Mouse (Mus musculus) c-Kit-positive CD71-negative TER-119-negative erythroid progenitor cells, embryonic 14.5 days (primary cell): Measurements from ENCODE around the gene Gast.
A peak's percentile ranks its signal among the peaks of the same experiment; 100 is the strongest.
"Not testable (repeated sequence)": the region's sequence is repeated elsewhere in the genome, so short reads cannot be mapped to it uniquely, and the experiment has no call there.

ENCODE experiments used
- DNase-seq: peaks from one replicate; pipeline ENCODE4 v3.0.0-alpha.2; 2013; ENCODE audit warnings: low read depth

Gast gene

DNA sequence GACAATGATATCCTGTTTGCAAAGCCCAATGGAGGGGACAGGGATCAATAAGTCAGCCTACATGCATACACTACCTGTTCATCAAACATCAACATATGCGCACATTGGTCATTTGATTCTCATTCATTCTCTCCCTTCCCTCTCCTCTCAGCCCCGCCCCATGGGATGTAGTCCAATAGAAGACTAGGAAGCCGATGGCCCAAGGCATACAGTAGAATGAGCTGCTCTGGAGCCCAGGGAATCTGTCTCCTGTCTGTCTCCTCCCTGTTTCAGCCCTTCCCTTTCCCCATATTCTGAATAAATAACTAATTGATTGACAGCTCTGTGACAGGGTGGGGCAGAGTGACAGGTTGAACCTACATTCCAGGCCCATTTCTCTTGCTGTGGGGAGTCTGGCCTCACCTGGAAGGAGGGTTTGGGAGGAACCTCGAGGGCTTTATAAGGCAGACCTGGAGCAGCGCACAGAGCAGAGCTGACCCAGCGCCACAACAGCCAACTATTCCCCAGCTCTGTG is at the start of gene Gast:
Gast (plus strand) TSS at position 464 of the 514 bp plus-strand sequence.
- no peak for DNase-seq

- no peak for DNase-seq
Measured at GRCm38 (mm10) chr11:100284988-100285387, 49.2 kb upstream of the Gast start.

GRCm38 (mm10) chr11:100287024-100287423 is 47.2 kb upstream of the Gast start:
- no peak for DNase-seq

GRCm38 (mm10) chr11:100288942-100289341 is 45.3 kb upstream of the Gast start:
- DNase-seq, result no peak

- DNase-seq, result no peak
Measured at GRCm38 (mm10) chr11:100290235-100290634, 44.0 kb upstream of the Gast start.

DNA sequence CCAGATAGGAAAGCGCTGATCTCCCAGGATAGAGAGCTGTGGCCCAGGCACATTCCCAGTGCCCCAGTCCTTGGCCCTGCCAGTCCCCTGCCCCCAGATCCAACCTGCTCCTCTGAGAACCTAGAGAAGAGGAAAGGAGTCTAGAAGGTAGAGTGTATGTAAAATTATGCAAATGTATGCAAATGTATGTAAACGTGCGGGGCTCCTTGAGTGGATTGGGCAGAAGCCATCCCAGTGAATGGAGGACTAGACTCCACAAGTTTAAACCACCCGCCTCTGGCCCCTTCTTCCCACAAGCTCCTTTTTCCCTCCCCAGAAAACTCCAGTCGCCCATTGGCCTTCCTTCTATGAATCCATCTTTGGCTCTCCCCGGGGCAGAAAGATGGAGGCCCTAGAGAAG is 41.3 kb upstream of the Gast start:
- DNase-seq, result no peak

DNA sequence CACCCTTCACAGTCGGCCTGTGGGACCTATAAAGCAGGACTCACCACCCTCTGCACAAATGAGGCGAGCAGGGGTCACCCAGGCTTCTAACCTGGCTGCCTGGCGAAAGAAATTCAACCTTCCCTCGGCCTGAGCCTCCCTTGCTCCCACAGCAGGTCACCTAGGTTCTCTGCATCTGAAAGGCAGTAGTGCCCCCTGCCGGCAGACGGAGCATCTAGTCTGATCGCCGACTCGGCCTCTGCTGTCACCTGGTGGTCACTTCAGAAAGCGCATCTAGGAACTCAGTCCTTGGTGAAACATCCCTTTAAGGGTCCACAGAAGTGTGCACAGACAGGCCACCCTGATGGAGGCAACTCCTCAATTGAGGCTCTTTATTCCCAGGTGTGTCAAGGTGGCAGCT is 38.9 kb upstream of the Gast start:
- peak; percentile 74 for DNase-seq

- no peak for DNase-seq
Measured at GRCm38 (mm10) chr11:100297801-100298200, 36.4 kb upstream of the Gast start.

DNA sequence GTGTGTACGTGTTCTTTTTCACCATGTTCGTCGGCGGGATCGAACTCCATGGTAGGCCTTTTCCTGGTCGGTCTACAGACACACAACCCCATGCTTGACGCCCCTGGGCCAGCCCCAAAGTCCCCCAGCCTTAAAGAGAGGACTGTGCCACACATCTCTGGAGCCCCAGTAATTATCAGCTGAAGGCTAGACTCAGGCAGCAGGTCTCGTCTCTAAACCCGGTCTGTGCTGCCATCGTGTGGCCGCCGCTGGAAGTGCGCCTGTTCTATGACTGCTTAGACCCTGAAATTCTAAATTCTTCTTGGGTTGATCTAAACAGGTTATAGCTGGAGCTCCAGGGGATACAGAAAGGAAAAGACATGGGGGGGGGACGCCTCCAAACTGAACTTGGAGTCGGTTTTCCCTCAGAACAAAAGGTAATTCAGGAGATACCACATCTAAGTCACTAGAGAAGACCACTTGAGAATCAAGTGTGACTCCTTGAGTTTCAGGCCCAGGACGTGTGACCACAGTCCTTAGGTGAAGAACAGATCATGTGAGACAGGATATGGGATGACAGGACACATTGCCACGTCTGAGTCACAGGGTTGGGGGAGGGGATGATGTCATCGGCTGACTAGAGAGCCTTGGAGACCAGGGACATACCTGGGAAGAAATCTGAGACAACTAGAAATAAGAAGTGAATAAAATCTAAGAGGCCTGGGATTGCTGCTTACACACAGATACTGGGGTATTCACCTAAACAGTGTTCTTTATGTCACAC is 35.8 kb upstream of the Gast start:
- peak; percentile 67 for DNase-seq

DNA sequence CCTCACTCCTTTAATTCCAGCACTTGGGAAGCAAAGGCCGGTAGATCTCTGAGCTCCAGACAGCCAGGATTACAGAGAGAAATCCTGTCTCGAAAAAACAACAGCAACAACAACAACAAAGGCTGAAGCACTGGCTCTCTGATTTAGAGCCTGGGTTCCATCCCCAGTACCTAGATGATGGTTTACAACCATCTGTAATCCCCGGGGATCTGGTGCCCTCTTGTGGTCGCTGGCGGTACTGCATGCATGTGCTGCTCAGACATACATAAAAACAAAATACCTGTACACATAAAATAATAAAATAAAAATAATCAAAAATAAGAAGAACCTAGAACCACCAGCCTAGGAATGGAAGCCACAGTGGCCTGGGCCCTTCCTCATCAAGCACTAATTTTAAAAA is 33.9 kb upstream of the Gast start:
- DNase-seq, result no peak

DNA sequence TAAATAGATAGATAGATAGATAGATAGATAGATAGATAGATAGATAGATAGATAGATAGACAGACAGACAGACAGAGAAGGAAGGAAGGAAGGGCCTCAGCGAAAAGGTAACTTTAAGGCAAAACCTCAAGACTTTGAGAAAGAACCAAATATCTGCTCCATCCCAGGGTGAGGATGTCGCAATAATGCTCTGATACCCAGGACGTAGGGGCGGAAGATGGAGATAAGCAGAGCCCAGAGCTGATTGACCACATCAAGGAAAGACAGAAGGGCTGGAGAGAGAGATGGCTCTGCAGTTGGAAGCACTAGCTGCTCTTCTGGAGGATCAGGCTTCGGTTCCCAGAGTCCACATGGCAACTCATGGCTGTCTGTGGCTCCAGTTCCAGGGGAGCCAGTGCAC is 32.9 kb upstream of the Gast start:
- no peak for DNase-seq

DNA sequence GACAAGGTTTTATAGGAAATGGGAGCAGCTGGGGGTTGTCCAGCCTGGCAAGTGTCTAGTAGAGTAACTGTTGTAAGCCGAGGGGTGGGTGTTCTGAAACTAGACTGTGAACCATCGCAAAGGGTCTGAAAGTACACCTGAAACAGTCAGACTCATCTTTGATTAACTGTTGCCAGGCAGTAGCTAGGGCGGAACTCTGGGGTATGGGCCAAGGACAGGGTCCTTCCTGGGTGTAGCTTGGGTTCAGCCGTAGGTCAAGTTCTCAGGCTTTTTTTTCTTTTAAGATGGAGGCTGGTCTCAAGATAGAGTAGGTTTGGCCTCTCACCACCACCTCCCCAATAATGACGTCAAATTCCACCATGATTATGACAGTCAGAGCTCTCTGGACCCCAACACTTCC is 26.3 kb upstream of the Gast start:
- no peak for DNase-seq

DNA sequence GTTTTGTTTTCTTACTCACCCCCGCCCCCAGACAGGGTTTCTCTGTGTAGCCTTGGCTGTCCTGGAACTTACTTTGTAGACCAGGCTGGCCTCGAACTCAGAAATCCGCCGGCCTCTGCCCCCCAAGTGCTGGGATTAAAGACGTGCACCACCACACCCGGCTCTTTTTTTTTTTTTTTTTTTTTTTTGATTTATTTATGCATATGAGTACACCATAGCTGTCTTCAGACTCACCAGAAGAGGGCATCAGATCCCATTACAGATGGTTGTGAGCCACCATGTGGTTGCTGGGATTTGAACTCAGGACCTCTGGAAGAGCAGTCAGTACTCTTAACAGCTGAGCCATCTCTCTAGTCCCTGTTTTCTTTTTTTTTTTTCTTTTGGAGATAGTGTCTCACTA is 25.5 kb upstream of the Gast start:
- DNase-seq, result not testable (repeated sequence)

DNA sequence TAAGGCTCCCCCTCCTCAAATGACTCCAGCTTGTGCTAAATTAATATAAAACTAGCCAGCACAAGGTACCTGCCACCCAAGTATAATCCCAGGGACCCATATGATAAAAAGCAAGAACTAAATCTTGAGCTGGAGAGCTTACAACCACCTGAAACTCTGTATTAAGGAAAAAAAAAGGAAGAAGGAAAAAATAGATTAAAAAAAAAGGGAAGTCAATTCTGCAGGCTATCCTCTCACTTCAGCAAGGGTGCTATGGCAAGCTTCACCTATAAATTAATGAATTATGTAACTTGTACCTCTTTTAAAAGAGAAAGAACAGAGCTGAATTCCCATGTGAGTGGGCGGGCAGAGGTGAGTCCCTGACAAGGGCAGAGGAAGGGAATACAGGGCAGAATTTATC is 22.6 kb upstream of the Gast start:
- no peak for DNase-seq

- DNase-seq, result no peak
Measured at GRCm38 (mm10) chr11:100312096-100312679, 22.0 kb upstream of the Gast start.

- DNase-seq, result no peak
Measured at GRCm38 (mm10) chr11:100313424-100313823, 20.8 kb upstream of the Gast start.

- DNase-seq, result no peak
Measured at GRCm38 (mm10) chr11:100315439-100315838, 18.8 kb upstream of the Gast start.

DNA sequence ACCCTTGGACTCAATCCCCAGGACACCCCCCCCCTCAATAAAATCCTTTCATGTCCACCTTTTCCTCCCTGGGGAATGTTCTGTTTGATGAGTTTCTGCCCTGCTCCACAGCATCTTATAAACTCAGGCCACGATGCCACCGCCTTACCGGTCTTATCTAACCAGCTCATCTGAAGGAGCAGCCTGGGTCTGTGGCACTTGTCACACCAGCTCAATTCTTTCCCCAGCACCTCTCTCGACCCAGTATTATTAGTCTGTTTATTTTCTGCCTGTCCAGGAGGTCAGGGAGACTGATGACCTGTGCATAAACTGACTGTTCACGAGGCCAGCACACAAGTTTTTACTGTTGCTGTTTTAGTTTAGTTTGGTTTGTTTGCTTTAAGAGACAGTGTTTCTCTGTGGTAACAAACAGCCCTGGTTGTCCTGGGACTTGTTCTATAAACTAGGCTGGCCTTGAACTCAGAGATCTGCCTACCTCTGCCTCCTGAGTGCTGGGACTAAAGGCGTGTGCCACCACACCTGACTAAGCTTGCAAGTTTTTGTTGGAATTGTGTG is 16.3 kb upstream of the Gast start:
- no peak for DNase-seq

DNA sequence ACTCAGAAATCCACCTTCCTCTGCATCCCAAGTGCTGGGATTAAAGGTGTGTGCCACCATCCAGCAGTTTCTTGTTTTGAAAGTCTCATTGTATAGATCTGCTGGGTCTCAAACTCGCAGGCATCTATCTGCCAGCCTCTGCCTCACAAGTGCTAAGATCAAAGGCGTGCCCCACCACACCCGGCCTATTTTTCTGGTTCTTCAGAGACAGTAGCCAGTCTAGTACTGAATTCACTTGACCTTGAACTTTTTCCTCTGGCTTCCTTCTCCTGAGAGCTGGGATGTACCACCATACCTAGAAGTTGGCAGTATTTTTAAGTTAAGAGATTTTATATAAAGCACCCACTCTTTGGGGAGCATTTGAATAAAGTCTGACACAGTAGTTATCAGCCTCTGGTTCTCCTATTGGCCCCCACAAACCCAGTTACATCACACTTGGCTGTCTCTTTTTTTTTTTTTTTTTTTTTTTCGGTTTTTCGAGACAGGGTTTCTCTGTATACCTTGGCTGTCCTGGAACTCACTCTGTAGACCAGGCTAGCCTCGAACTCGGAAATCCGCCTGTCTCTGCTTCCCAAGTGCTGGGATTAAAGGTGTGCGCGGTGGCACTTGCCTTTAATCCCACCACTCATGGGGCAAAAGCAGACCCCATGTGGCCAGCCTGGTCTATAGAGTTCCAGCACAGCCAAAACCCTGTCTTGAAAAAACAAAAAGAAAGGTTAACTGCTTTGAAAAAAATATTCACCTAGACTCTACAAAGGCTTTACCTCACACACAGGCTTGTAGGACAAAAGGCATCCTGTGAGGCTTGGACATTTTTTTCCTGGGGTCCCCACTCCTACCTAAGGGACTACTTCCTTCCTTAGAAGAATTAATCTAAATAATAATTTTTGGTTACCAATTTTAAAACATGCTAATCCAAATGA is 15.4 kb upstream of the Gast start:
- no peak for DNase-seq

DNA sequence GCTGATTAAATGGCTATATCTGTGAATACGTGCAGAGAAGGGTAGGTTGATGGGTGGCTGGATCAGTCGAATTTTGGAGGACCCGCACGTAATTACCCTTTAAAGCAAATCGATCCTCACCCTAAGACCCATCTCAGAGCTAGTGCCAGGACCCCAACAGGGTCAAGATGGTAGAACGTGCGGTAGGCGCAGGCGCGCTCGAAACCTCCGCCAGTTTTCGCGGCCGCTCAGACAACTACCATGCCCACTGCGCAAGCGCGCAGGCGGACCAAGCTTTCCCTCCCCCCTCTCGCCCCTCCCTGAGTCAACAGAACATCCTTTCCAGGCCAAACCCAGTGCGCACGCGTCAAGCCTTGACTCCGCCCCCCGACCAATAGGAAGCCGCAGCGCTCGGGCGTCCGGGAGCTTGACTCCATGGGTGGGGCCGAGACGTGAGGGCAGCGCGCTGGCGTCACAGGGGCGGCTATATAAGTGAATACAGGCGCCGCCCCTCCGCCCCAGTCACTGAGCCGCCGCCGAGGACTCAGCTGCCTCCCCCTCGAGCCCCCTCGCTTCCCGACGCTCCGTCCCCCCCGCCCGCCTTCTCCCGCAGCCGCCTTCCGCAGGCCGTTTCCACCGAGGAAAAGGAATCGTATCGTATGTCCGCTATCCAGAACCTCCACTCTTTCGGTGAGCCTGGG is 14.6 kb upstream of the Gast start, which contains the start of gene Eif1:
Eif1 (plus strand) TSS at position 394 of the 680 bp plus-strand sequence.
- peak; percentile 100 for DNase-seq

GRCm38 (mm10) chr11:100320172-100320630 is 14.0 kb upstream of the Gast start:
- DNase-seq, result peak; percentile 95
